Mouse (Mus musculus): ENCODE measurements around the gene Gal3st2.
"Not testable (repeated sequence)": the region's sequence is repeated elsewhere in the genome, so short reads cannot be mapped to it uniquely, and the experiment has no call there.

- not testable (repeated sequence) for TF ChIP-seq TAL1, GATA1 (IDR thresholded peaks at IDR 0.05; ENCODE audit: low read length)
Observed at GRCm38 (mm10) chr1:93923098-93923497, 62.0 kb downstream of the Gal3st2 start.
